25 mouse cellular contexts compared by ENCODE assay signal in the genomic region with DNA sequence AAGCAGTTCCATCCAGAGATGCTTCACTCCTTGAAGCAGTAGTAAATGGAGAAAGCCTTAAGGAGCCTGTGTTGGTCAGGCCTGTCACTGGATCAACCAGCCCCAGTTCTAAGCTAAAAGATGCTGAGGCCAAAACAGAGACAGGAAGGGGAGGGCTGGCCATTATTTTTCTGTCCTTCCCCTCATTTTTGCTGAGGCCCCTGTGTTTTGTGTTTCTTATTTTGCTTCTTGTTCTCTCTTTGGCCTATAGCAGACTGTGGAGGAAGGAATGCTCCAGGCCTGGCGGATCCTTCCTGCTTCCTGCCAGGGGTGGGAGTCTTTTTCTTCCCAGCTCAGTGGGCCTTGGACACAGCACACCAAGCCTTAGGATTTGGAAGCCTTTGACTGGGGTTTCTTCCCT. TPM values are rescaled to one million over a fixed set of nuclear protein-coding genes. Genes with fewer than 3 reads are reported as not detected.
DNase-seq lines count a peak whose midpoint lies in the region; ATAC-seq and TF ChIP-seq lines count a peak whose summit lies in the region.
"Had no signal": no experiment of that assay in that cellular context is flagged by ENCODE, and none has a peak within 500 bp of the region (broad histone marks: within the 10 kb centered on the region; RNA-seq: fewer than 3 reads in every experiment).

No protein-coding gene starts in this region.

- 0 out of 2 replicates have a peak, but pooled peaks cover 3% of the 10 kb centered on the region for H3K4me1 ChIP-seq in liver, embryonic 15.5 days (replicated peaks)
- H3K4me1 ChIP-seq in liver, embryonic 12.5 days: 0 out of 2 replicates have a peak, but pooled peaks cover 9% of the 10 kb centered on the region
- peaks cover 81% of the 10 kb centered on the region for H3K4me1 ChIP-seq in bone marrow macrophage, adult 2 months (ENCODE audit: control insufficient read depth, insufficient read depth, low read length)
- H3K4me1 ChIP-seq: embryonic facial prominence, embryonic 12.5 days; forebrain, embryonic 15.5 days; heart, embryonic 12.5 days; hindbrain, embryonic 10.5 days; hindbrain, embryonic 15.5 days had no signal

- intact Hi-C loops in heart, postnatal 10 days (cut with DNase I): no loop called here

- DNase-seq in heart, adult 18-20 months: peak; percentile 20 to 57
- DNase-seq in heart, postnatal 10 days: no peak
- DNase-seq in embryo, embryonic 10 days (ENCODE audit: low spot score): no peak
- DNase-seq: adrenal gland, postnatal 14 days; cerebellum, adult 11 months; cerebellum, adult 8-10 months; cerebellum, postnatal 14 days; gastrocnemius, postnatal 14 days had no signal

- no peaks in the 10 kb centered on the region for H3K79me2 ChIP-seq in macrophage (ENCODE audit: inconsistent target)

- 56% methylated on average over 1 of the region's 1 CpGs for WGBS in liver, embryonic 15.5 days (ENCODE audit: insufficient replicate concordance)
- 52% methylated on average over 1 of the region's 1 CpGs for WGBS in liver, embryonic 12.5 days (ENCODE audit: insufficient replicate concordance)
- 71% methylated on average over 1 of the region's 1 CpGs for WGBS in macrophage (ENCODE audit: missing documents)

- H3K9ac ChIP-seq in liver, embryonic 15.5 days: no peak overlapping the region
- H3K9ac ChIP-seq in liver, embryonic 12.5 days: no peak overlapping the region
- H3K9ac ChIP-seq: embryonic facial prominence, embryonic 12.5 days; forebrain, embryonic 15.5 days; heart, embryonic 12.5 days; hindbrain, embryonic 15.5 days had no signal

- no peak overlapping the region for H3K4me2 ChIP-seq in liver, embryonic 15.5 days
- no peak overlapping the region for H3K4me2 ChIP-seq in liver, embryonic 12.5 days
- H3K4me2 ChIP-seq: embryonic facial prominence, embryonic 12.5 days; forebrain, embryonic 15.5 days; heart, embryonic 12.5 days; hindbrain, embryonic 15.5 days had no signal

- H3K27me3 ChIP-seq in liver, embryonic 15.5 days: no peaks in the 10 kb centered on the region
- H3K27me3 ChIP-seq in liver, embryonic 12.5 days (replicated peaks): 0 out of 2 replicates have a peak, but pooled peaks cover 4% of the 10 kb centered on the region
- H3K27me3 ChIP-seq: CH12.LX; embryonic facial prominence, embryonic 12.5 days; forebrain, embryonic 15.5 days; heart, embryonic 12.5 days; hindbrain, embryonic 15.5 days had no signal

- no peak for TF ChIP-seq CTCF in bone marrow macrophage, adult 2 months (IDR thresholded peaks at IDR 0.05; ENCODE audit: low read depth, low read length)

- no peaks in the 10 kb centered on the region for H3K9me3 ChIP-seq in liver, embryonic 15.5 days (replicated peaks)
- H3K9me3 ChIP-seq in liver, embryonic 12.5 days (replicated peaks): no peaks in the 10 kb centered on the region
- H3K9me3 ChIP-seq: embryonic facial prominence, embryonic 12.5 days; forebrain, embryonic 15.5 days; heart, embryonic 12.5 days; hindbrain, embryonic 10.5 days; hindbrain, embryonic 15.5 days had no signal

- TF ChIP-seq POLR2A in bone marrow macrophage, adult 2 months (IDR thresholded peaks at IDR 0.05; ENCODE audit: borderline replicate concordance, low read depth, low read length): no peak

- no peak overlapping the region for H3K4me3 ChIP-seq in liver, embryonic 15.5 days (replicated peaks)
- H3K4me3 ChIP-seq in liver, embryonic 12.5 days: no peak overlapping the region
- H3K4me3 ChIP-seq in bone marrow macrophage, adult 2 months (ENCODE audit: insufficient read depth, low read length): no peak overlapping the region
- H3K4me3 ChIP-seq in macrophage (ENCODE audit: inconsistent target): no peak overlapping the region
- H3K4me3 ChIP-seq: embryonic facial prominence, embryonic 12.5 days; forebrain, embryonic 15.5 days; heart, embryonic 12.5 days; hindbrain, embryonic 10.5 days; hindbrain, embryonic 15.5 days had no signal

- no peak for ATAC-seq in liver, embryonic 15.5 days (ENCODE audit: insufficient read depth)
- no peak for ATAC-seq in liver, embryonic 12.5 days
- ATAC-seq: forebrain, embryonic 15.5 days; intestine, embryonic 16.5 days; Patski had no signal

- peak overlapping the region; percentile 16; the same call in 1 of the 2 replicates for H3K27ac ChIP-seq in liver, embryonic 15.5 days (replicated peaks)
- no peak overlapping the region for H3K27ac ChIP-seq in liver, embryonic 12.5 days
- H3K27ac ChIP-seq in bone marrow macrophage, adult 2 months (ENCODE audit: insufficient read depth, low read depth, low read length): peak overlapping the region; percentile 95
- peak overlapping the region; percentile 100 for H3K27ac ChIP-seq in macrophage
- H3K27ac ChIP-seq: embryonic facial prominence, embryonic 12.5 days; forebrain, embryonic 15.5 days; hindbrain, embryonic 10.5 days; hindbrain, embryonic 15.5 days had no signal

- H3K36me3 ChIP-seq in liver, embryonic 15.5 days (replicated peaks): no peaks in the 10 kb centered on the region
- H3K36me3 ChIP-seq in liver, embryonic 12.5 days: no peaks in the 10 kb centered on the region
- H3K36me3 ChIP-seq in macrophage (ENCODE audit: inconsistent target): no peaks in the 10 kb centered on the region
- H3K36me3 ChIP-seq: embryonic facial prominence, embryonic 12.5 days; forebrain, embryonic 15.5 days; heart, embryonic 12.5 days; hindbrain, embryonic 10.5 days; hindbrain, embryonic 15.5 days had no signal

RNA-seq across cellular contexts. Expression of gene Il10ra, which starts 23.5 kb away (rescaled TPM):
- 1 to 10 TPM; 1.9 to 2.5 TPM for total RNA-seq in heart, adult 18-20 months (2021)
- total RNA-seq in heart, postnatal 10 days (2021): 1 to 10 TPM; 1.3 TPM
- 1.9 and 2.4 TPM in 2 replicates for polyA plus RNA-seq in liver, embryonic 15.5 days (2015; fragmentation: Nextera tagmentation; extraction: Ambion mirVana)
- polyA plus RNA-seq in liver, embryonic 12.5 days (2016; fragmentation: Nextera tagmentation; extraction: Ambion mirVana): 2.9 and 3.1 TPM in 2 replicates
- polyA plus RNA-seq in bone marrow macrophage, adult 2 months (2012; ENCODE audit: insufficient read depth, insufficient read length, missing spikeins): 195 and 197 TPM in 2 replicates
- 100 to 1,000 TPM; 199 to 663 (median 293) TPM for total RNA-seq in macrophage (2018; cell fraction: chromatin; rRNA removed)
- total RNA-seq in macrophage (2018; cell fraction: cytosol; rRNA removed): 100 to 1,000 TPM in 25 of 26 experiments, 10 to 100 TPM in 1; 81.1 to 253 (median 147) TPM
- total RNA-seq in macrophage (2018; cell fraction: nucleus; rRNA removed): 100 to 1,000 TPM; 160 to 690 (median 355) TPM
- 35.9 to 150 TPM (median 72.1 TPM) in 3 replicates for polyA plus RNA-seq in macrophage (2018)
- polyA plus RNA-seq: Patski had no signal

RNA-seq across cellular contexts. Expression of gene Tmprss4, which starts 41.5 kb away (rescaled TPM):
- total RNA-seq in heart, adult 18-20 months (2021): under 1 TPM in 1 of 2 experiments, not detected in 1; 0.13 TPM
- total RNA-seq in heart, postnatal 10 days (2021): not detected
- polyA plus RNA-seq in liver, embryonic 15.5 days (2015; fragmentation: Nextera tagmentation; extraction: Ambion mirVana): 0.07 TPM in 1 of 2 replicates, not detected in the other
- polyA plus RNA-seq in liver, embryonic 12.5 days (2016; fragmentation: Nextera tagmentation; extraction: Ambion mirVana): not detected in 2 replicates
- 2.0 and 2.2 TPM in 2 replicates for polyA plus RNA-seq in bone marrow macrophage, adult 2 months (2012; ENCODE audit: insufficient read depth, insufficient read length, missing spikeins)
- total RNA-seq in macrophage (2018; cell fraction: chromatin; rRNA removed): 10 to 100 TPM in 10 of 26 experiments, 1 to 10 TPM in 15, under 1 TPM in 1; 0.50 to 23.3 (median 5.6) TPM
- total RNA-seq in macrophage (2018; cell fraction: cytosol; rRNA removed): 1 to 10 TPM in 21 of 26 experiments, under 1 TPM in 5; 0.33 to 4.7 (median 1.7) TPM
- 10 to 100 TPM in 5 of 26 experiments, 1 to 10 TPM in 19, under 1 TPM in 1, not detected in 1; 0.75 to 14.9 (median 5.3) TPM for total RNA-seq in macrophage (2018; cell fraction: nucleus; rRNA removed)
- 0.54 to 2.3 TPM (median 2.1 TPM) in 3 replicates for polyA plus RNA-seq in macrophage (2018)
- total RNA-seq: adrenal gland, adult 18-20 months; adrenal gland, postnatal 14 days; CH12.LX; common myeloid progenitor, adult 5-6 weeks; gastrocnemius, postnatal 14 days; granulocyte monocyte progenitor cell, adult 5-6 weeks had no signal
- polyA plus RNA-seq: activated CD4-positive, CD25-positive, alpha-beta regulatory T cell, adult 4 months; forebrain, embryonic 11.5 days; forebrain, embryonic 15.5 days; heart, embryonic 12.5 days; hindbrain, embryonic 10.5 days; Patski had no signal

Comparison
In these comparisons a context has a peak if more than half of its experiments do, and no peak if none do; other contexts are left out.
1. DNase-seq: peak in heart, adult 18-20 months (2 of 2); none in heart, postnatal 10 days (0 of 2) and embryo, embryonic 10 days (single experiment).